Mouse (Mus musculus): ENCODE data around the gene Tecpr2. TPM values are rescaled to one million over a fixed set of nuclear protein-coding genes. Genes with fewer than 3 reads are reported as not detected.

Gene Tecpr2
- polyA plus RNA-seq, 1 experiment from 2014 or later: 8.3 TPM

Other genes with a start within 250 kb of the Tecpr2 start
- not detected in 2 replicates for gene 1700001K19Rik, start 206.6 kb upstream of the Tecpr2 start, polyA plus RNA-seq (2016; fragmentation: Nextera tagmentation; extraction: Ambion mirVana)
- 1,281 and 1,312 TPM in 2 replicates for gene Hsp90aa1, start 186.5 kb upstream of the Tecpr2 start, polyA plus RNA-seq (2016; fragmentation: Nextera tagmentation; extraction: Ambion mirVana)
- gene Wdr20, start 151.3 kb upstream of the Tecpr2 start, polyA plus RNA-seq (2016; fragmentation: Nextera tagmentation; extraction: Ambion mirVana): 28.2 and 33.5 TPM in 2 replicates
- 11.4 and 11.6 TPM in 2 replicates for gene Mok, start 48.3 kb upstream of the Tecpr2 start, polyA plus RNA-seq (2016; fragmentation: Nextera tagmentation; extraction: Ambion mirVana)
- gene Zfp839, start 39.0 kb upstream of the Tecpr2 start, polyA plus RNA-seq (2016; fragmentation: Nextera tagmentation; extraction: Ambion mirVana): 4.8 and 5.0 TPM in 2 replicates
- gene Cinp, start 119 bp upstream of the Tecpr2 start, polyA plus RNA-seq (2016; fragmentation: Nextera tagmentation; extraction: Ambion mirVana): 67.3 and 77.2 TPM in 2 replicates
- gene Ankrd9, start 89.8 kb downstream of the Tecpr2 start, polyA plus RNA-seq (2016; fragmentation: Nextera tagmentation; extraction: Ambion mirVana): 15.0 and 15.5 TPM in 2 replicates
- 10.1 and 10.7 TPM in 2 replicates for gene Rcor1, start 150.1 kb downstream of the Tecpr2 start, polyA plus RNA-seq (2016; fragmentation: Nextera tagmentation; extraction: Ambion mirVana)

Measured in forebrain, embryonic 12.5 days (tissue).